Mouse (Mus musculus) gastrocnemius, adult 2 months (tissue): Measurements from ENCODE around the gene Trip4. TPM values are rescaled to one million over a fixed set of nuclear protein-coding genes. Genes with fewer than 3 reads are reported as not detected.
"Not testable (repeated sequence)": the region's sequence is repeated elsewhere in the genome, so short reads cannot be mapped to it uniquely, and the experiment has no call there.

Experiments
- DNase-seq: peaks from one replicate; pipeline ENCODE4 v3.0.0; 2022
- H3K27ac ChIP-seq: fragments of 200-600 bp; 2 replicates; pipeline ENCODE4 v1.8.1; 2022; ENCODE audit warnings: mild to moderate bottlenecking
- H3K4me3 ChIP-seq: fragments of 200-600 bp; 2 replicates; pipeline ENCODE4 v1.8.1; 2022; ENCODE audit warnings: mild to moderate bottlenecking, moderate library complexity
- CTCF ChIP-seq: fragments of 200-600 bp; IDR thresholded peaks from 2 replicates; pipeline ENCODE4 v1.8.1; 2022; ENCODE audit warnings: antibody characterized with exemption, mild to moderate bottlenecking, moderate library complexity
- intact Hi-C: fragments of 180-260 bp; cut with DNase I; formaldehyde crosslinking; loops from one replicate; pipeline ENCODE4 v1.15.1; 2025
- total RNA-seq, 2 experiments: library from RNA; stranded (reverse); gene quantifications; 2 replicates each; pipeline ENCODE4 v1.2.3; 2021

The Trip4 gene
- total RNA-seq, 2 experiments from 2014 or later, result 13.7 to 15.5 TPM

GRCm38 (mm10) chr9:65787829-65788344 is 120.7 kb downstream of the Trip4 start:
- no peak for TF ChIP-seq CTCF
- DNase-seq, result no peak
- no peak overlapping the region for H3K27ac ChIP-seq
- H3K4me3 ChIP-seq, result no peak overlapping the region
- intact Hi-C loops, result no loop called here

- peak; percentile 20 for DNase-seq
- Histone ChIP-seq H3K27ac (no peak overlapping the region; the same call in 1 of the 2 replicates), H3K4me3 (no peak overlapping the region)
- intact Hi-C loops, result no loop called here
- no peak for TF ChIP-seq CTCF
Observed at GRCm38 (mm10) chr9:65786885-65787787, 121.5 kb downstream of the Trip4 start.

- Histone ChIP-seq H3K27ac (no peak overlapping the region), H3K4me3 (no peak overlapping the region)
- no peak for DNase-seq
- no peak for TF ChIP-seq CTCF
- intact Hi-C loops, result no loop called here
Observed at GRCm38 (mm10) chr9:65785772-65786368, 122.7 kb downstream of the Trip4 start.

GRCm38 (mm10) chr9:65779619-65780018 is 129.0 kb downstream of the Trip4 start:
- DNase-seq, intact Hi-C loops, H3K27ac ChIP-seq, H3K4me3 ChIP-seq: not testable (repeated sequence)

Other genes with a start within 250 kb of the Trip4 start
- gene Oaz2, start 240.8 kb downstream of the Trip4 start, total RNA-seq, result 100 to 1,000 TPM; 195 to 201 TPM
- gene Zfp609, start 81.2 kb downstream of the Trip4 start, total RNA-seq, result 10 to 100 TPM; 18.4 to 21.1 TPM
- gene Pclaf, start 18.6 kb downstream of the Trip4 start, total RNA-seq, result not detected
- 1 to 10 TPM; 7.9 to 8.0 TPM for gene Csnk1g1, start 130 bp upstream of the Trip4 start, total RNA-seq
- gene Ppib, start 151.4 kb upstream of the Trip4 start, total RNA-seq, result 10 to 100 TPM; 32.6 to 48.8 TPM
- gene Snx22, start 160.9 kb upstream of the Trip4 start, total RNA-seq, result under 1 TPM in 1 of 2 experiments, not detected in 1; 0.28 TPM
- 10 to 100 TPM; 10.9 to 16.0 TPM for gene Snx1, start 217.8 kb upstream of the Trip4 start, total RNA-seq
- 10 to 100 TPM; 43.7 to 52.9 TPM for gene Ciao2a, start 217.8 kb upstream of the Trip4 start, total RNA-seq
- gene Dapk2, start 249.4 kb upstream of the Trip4 start, total RNA-seq, result 10 to 100 TPM; 24.2 to 38.4 TPM